Mouse (Mus musculus): ENCODE results near the gene Atraid. TPM values are rescaled to one million over a fixed set of nuclear protein-coding genes. Genes with fewer than 3 reads are reported as not detected.

The Atraid gene
- 28.7 TPM for polyA plus RNA-seq (2014; fragmentation: Illumina TruSeq; extraction: RNeasy Lipid Tissue Mini Kit (QIAGEN cat#74804); ENCODE audit: low read depth, low replicate concordance)

DNA sequence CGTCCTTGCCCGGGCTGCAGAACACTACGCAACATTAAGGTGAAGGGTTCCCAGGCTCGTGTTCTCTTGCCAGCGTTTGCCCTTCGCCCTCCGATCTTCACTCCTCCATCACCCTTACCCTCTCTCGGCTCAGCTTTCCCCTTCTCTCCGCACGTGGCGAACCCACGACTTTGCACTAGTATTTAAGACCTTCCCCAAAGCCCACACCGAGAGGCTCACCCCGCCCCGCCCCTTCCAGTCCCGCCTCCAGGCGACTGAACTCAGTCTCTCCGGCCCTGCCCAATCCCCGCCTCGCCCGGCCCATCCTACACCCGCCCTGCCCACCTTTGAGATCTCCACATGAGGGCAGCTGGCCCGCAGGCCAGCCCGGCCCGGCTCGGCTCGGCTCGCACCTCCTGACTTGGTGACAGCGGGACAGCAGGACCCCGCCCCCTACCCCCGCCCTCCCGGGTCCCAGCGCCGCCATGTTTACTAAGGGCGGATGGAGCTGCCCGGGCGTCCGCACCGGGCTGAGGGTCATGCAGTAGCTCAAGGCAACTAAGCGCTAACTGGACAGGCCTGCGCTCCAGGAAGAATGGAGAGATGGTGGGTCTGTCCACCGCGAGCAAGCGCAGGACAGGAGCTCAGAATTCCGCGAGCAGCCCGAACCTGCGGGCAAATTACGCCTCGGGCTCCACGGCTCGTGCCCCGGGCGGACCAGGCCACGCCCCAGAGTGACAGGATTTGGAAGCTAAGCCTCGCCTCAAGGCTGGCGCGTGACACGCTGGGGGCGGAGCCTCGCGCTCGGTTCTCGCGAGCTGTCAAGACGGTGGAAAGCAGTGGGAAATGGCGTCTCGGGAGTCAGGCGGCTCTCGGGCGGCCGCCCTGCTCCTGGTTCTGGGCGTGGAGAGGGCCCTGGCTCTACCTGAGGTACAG, at the start of gene Atraid:
Atraid (plus strand) TSS at position 465 of the 915 bp plus-strand sequence.

DNA sequence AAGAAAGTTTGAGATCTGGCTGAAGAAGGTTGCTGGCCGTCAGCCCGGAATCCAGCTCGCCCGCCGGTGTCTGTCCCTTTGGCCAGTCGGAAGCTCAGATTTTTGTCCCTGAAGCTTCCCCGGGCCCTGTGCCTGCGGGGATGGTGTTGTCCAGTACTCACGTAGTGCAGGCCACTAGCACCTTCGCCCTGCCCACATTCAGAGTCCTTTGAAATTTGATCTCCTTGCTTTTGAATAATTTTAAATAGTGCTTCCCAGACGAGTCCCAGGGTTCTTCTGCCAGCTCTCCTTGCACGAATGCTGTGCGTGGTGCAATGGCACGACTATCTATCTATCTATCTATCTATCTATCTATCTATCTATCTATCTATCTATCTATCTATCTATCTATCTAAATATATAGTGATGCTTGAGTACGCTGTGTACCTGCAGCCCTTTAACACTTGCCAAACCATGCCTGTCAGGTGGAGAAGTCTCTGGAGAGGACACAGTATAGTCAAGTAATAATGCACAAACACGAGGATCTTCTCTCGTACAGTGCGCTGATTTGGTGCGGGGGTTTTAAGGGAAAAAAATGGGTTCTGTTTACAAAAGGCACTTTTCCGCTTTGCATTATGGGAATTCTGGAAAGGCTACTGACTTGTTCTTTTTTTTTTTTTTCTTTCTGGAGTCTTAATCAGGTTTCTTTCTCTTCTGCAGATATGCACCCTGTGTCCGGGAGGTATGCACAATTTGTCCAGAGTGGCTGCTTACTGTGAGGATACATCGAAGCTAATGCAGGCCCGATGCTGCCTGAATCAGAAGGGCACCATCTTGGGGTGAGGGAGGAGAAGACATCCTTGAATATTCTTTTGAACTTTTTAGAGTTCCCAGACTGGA, 890 bp downstream of the Atraid start, which contains the start of gene Slc5a6:
Slc5a6 (minus strand) TSS at position 162 of the 879 bp plus-strand sequence.

DNA sequence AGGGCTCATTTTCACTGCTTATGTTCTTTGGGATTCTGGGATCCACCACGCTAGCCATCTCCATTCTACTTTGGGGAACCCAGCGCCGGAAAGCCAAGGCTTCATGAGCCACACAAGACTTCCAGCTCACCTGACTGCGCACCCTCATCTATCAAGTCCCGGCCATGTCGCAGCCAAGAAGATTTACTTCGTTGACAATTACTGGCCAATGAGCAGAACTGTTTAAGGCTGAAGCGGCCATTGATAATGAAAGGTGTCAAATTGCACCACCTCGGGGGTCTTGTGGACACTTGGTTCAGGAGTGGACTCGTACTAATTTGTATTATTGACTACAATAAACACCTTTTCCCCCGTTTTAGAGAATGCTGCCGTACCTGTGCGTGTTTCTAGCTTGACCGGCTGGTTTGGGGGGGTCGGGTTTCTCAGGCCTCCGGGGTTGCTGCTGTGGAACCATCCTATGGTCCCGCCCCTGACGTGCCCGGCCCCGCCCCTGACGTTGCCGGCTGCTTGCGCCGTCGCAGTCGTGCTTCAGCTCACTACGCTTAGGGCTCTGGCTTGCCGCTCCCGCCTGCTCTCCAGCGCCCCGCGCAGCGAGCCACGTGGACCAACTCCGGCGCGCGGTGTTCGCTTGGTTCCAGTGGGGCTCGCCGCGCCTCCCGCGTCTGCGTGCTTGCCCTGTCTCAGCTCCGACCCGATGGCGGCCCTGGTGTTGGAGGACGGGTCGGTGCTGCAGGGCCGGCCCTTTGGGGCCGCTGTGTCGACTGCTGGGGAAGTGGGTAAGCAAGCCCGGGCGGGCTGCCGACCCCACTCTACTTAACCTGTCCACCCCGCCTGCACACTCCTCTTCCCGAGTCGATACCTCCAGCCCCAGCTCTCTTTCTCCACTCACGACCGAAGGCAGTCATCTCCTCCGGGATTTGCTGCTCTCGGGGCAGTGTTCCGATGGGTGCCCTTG, 6.4 kb downstream of the Atraid start, which contains the start of gene Cad:
Cad (plus strand) TSS at position 520 of the 955 bp plus-strand sequence.

Other genes starting within 250 kb of the Atraid start
- 111 TPM for gene Mapre3, start 233.7 kb upstream of the Atraid start, polyA plus RNA-seq (2014; fragmentation: Illumina TruSeq; extraction: RNeasy Lipid Tissue Mini Kit (QIAGEN cat#74804); ENCODE audit: low read depth, low replicate concordance)
- gene Tmem214, start 180.3 kb upstream of the Atraid start, polyA plus RNA-seq (2014; fragmentation: Illumina TruSeq; extraction: RNeasy Lipid Tissue Mini Kit (QIAGEN cat#74804); ENCODE audit: low read depth, low replicate concordance), result 30.4 TPM
- gene Agbl5, start 159.6 kb upstream of the Atraid start, polyA plus RNA-seq (2014; fragmentation: Illumina TruSeq; extraction: RNeasy Lipid Tissue Mini Kit (QIAGEN cat#74804); ENCODE audit: low read depth, low replicate concordance), result 110 TPM
- 132 TPM for gene Ost4, start 140.5 kb upstream of the Atraid start, polyA plus RNA-seq (2014; fragmentation: Illumina TruSeq; extraction: RNeasy Lipid Tissue Mini Kit (QIAGEN cat#74804); ENCODE audit: low read depth, low replicate concordance)
- gene Emilin1, start 134.9 kb upstream of the Atraid start, polyA plus RNA-seq (2014; fragmentation: Illumina TruSeq; extraction: RNeasy Lipid Tissue Mini Kit (QIAGEN cat#74804); ENCODE audit: low read depth, low replicate concordance), result not detected
- gene Khk, start 126.9 kb upstream of the Atraid start, polyA plus RNA-seq (2014; fragmentation: Illumina TruSeq; extraction: RNeasy Lipid Tissue Mini Kit (QIAGEN cat#74804); ENCODE audit: low read depth, low replicate concordance), result 0.50 TPM
- gene Cgref1, start 102.7 kb upstream of the Atraid start, polyA plus RNA-seq (2014; fragmentation: Illumina TruSeq; extraction: RNeasy Lipid Tissue Mini Kit (QIAGEN cat#74804); ENCODE audit: low read depth, low replicate concordance), result not detected
- gene Preb, start 88.0 kb upstream of the Atraid start, polyA plus RNA-seq (2014; fragmentation: Illumina TruSeq; extraction: RNeasy Lipid Tissue Mini Kit (QIAGEN cat#74804); ENCODE audit: low read depth, low replicate concordance), result 7.0 TPM
- gene Tcf23, start 79.7 kb upstream of the Atraid start, polyA plus RNA-seq (2014; fragmentation: Illumina TruSeq; extraction: RNeasy Lipid Tissue Mini Kit (QIAGEN cat#74804); ENCODE audit: low read depth, low replicate concordance), result 0.73 TPM
- gene Slc5a6, start 612 bp downstream of the Atraid start, polyA plus RNA-seq (2014; fragmentation: Illumina TruSeq; extraction: RNeasy Lipid Tissue Mini Kit (QIAGEN cat#74804); ENCODE audit: low read depth, low replicate concordance), result 0.84 TPM
- 0.66 TPM for gene Cad, start 6.5 kb downstream of the Atraid start, polyA plus RNA-seq (2014; fragmentation: Illumina TruSeq; extraction: RNeasy Lipid Tissue Mini Kit (QIAGEN cat#74804); ENCODE audit: low read depth, low replicate concordance)
- gene Dnajc5g, start 58.0 kb downstream of the Atraid start, polyA plus RNA-seq (2014; fragmentation: Illumina TruSeq; extraction: RNeasy Lipid Tissue Mini Kit (QIAGEN cat#74804); ENCODE audit: low read depth, low replicate concordance), result 281 TPM
- 2.0 TPM for gene Slc30a3, start 59.9 kb downstream of the Atraid start, polyA plus RNA-seq (2014; fragmentation: Illumina TruSeq; extraction: RNeasy Lipid Tissue Mini Kit (QIAGEN cat#74804); ENCODE audit: low read depth, low replicate concordance)
- gene Trim54, start 68.4 kb downstream of the Atraid start, polyA plus RNA-seq (2014; fragmentation: Illumina TruSeq; extraction: RNeasy Lipid Tissue Mini Kit (QIAGEN cat#74804); ENCODE audit: low read depth, low replicate concordance), result not detected
- not detected for gene Ucn, start 90.5 kb downstream of the Atraid start, polyA plus RNA-seq (2014; fragmentation: Illumina TruSeq; extraction: RNeasy Lipid Tissue Mini Kit (QIAGEN cat#74804); ENCODE audit: low read depth, low replicate concordance)
- 6.5 TPM for gene Mpv17, start 105.9 kb downstream of the Atraid start, polyA plus RNA-seq (2014; fragmentation: Illumina TruSeq; extraction: RNeasy Lipid Tissue Mini Kit (QIAGEN cat#74804); ENCODE audit: low read depth, low replicate concordance)
- 0.34 TPM for gene Gm29609, start 131.6 kb downstream of the Atraid start, polyA plus RNA-seq (2014; fragmentation: Illumina TruSeq; extraction: RNeasy Lipid Tissue Mini Kit (QIAGEN cat#74804); ENCODE audit: low read depth, low replicate concordance)
- 49.1 TPM for gene Gtf3c2, start 131.8 kb downstream of the Atraid start, polyA plus RNA-seq (2014; fragmentation: Illumina TruSeq; extraction: RNeasy Lipid Tissue Mini Kit (QIAGEN cat#74804); ENCODE audit: low read depth, low replicate concordance)
- 20.1 TPM for gene Snx17, start 144.9 kb downstream of the Atraid start, polyA plus RNA-seq (2014; fragmentation: Illumina TruSeq; extraction: RNeasy Lipid Tissue Mini Kit (QIAGEN cat#74804); ENCODE audit: low read depth, low replicate concordance)
- 7.0 TPM for gene Eif2b4, start 145.1 kb downstream of the Atraid start, polyA plus RNA-seq (2014; fragmentation: Illumina TruSeq; extraction: RNeasy Lipid Tissue Mini Kit (QIAGEN cat#74804); ENCODE audit: low read depth, low replicate concordance)
- gene Zfp513, start 154.0 kb downstream of the Atraid start, polyA plus RNA-seq (2014; fragmentation: Illumina TruSeq; extraction: RNeasy Lipid Tissue Mini Kit (QIAGEN cat#74804); ENCODE audit: low read depth, low replicate concordance), result 2.7 TPM
- 206 TPM for gene Ppm1g, start 172.4 kb downstream of the Atraid start, polyA plus RNA-seq (2014; fragmentation: Illumina TruSeq; extraction: RNeasy Lipid Tissue Mini Kit (QIAGEN cat#74804); ENCODE audit: low read depth, low replicate concordance)
- gene Nrbp1, start 192.6 kb downstream of the Atraid start, polyA plus RNA-seq (2014; fragmentation: Illumina TruSeq; extraction: RNeasy Lipid Tissue Mini Kit (QIAGEN cat#74804); ENCODE audit: low read depth, low replicate concordance), result 56.3 TPM
- gene Gm9970, start 192.9 kb downstream of the Atraid start, polyA plus RNA-seq (2014; fragmentation: Illumina TruSeq; extraction: RNeasy Lipid Tissue Mini Kit (QIAGEN cat#74804); ENCODE audit: low read depth, low replicate concordance), result not detected
- 0.73 TPM for gene Krtcap3, start 203.4 kb downstream of the Atraid start, polyA plus RNA-seq (2014; fragmentation: Illumina TruSeq; extraction: RNeasy Lipid Tissue Mini Kit (QIAGEN cat#74804); ENCODE audit: low read depth, low replicate concordance)
- gene Ift172, start 242.8 kb downstream of the Atraid start, polyA plus RNA-seq (2014; fragmentation: Illumina TruSeq; extraction: RNeasy Lipid Tissue Mini Kit (QIAGEN cat#74804); ENCODE audit: low read depth, low replicate concordance), result 165 TPM
- 1.2 TPM for gene Fndc4, start 247.8 kb downstream of the Atraid start, polyA plus RNA-seq (2014; fragmentation: Illumina TruSeq; extraction: RNeasy Lipid Tissue Mini Kit (QIAGEN cat#74804); ENCODE audit: low read depth, low replicate concordance)
- 0.48 TPM for gene Gckr, start 249.1 kb downstream of the Atraid start, polyA plus RNA-seq (2014; fragmentation: Illumina TruSeq; extraction: RNeasy Lipid Tissue Mini Kit (QIAGEN cat#74804); ENCODE audit: low read depth, low replicate concordance)